Mouse (Mus musculus) liver, adult 2 months (tissue): ENCODE measurements around the gene D030056L22Rik. TPM values are rescaled to one million over a fixed set of nuclear protein-coding genes. Genes with fewer than 3 reads are reported as not detected.

Experiments used
- DNase-seq: peaks from one replicate; pipeline ENCODE4 v3.0.0-alpha.2; 2011; ENCODE audit warnings: low read depth, low spot score; ENCODE audit errors: extremely low read depth
- H3K27ac ChIP-seq: fragments of 200-500 bp; replicated peaks from 2 replicates; pipeline ENCODE4 v1.5.1; 2012; ENCODE audit warnings: low read depth, mild to moderate bottlenecking, control low read depth, inconsistent platforms, low read length; ENCODE audit not compliant: insufficient read depth
- H3K27me3 ChIP-seq: fragments of 200-500 bp; 2 replicates; pipeline ENCODE4 v1.6.1; 2012; ENCODE audit warnings: mild to moderate bottlenecking, moderate library complexity, low read length, inconsistent platforms; ENCODE audit not compliant: control insufficient read depth, insufficient read depth
- H3K36me3 ChIP-seq: fragments of 200-500 bp; 2 replicates; pipeline ENCODE4 v1.6.1; 2012; ENCODE audit warnings: low read length, inconsistent platforms; ENCODE audit not compliant: control insufficient read depth, insufficient read depth
- H3K4me1 ChIP-seq: fragments of 200-500 bp; 2 replicates; pipeline ENCODE4 v1.6.1; 2011; ENCODE audit warnings: low read length; ENCODE audit not compliant: control insufficient read depth, insufficient read depth
- H3K4me3 ChIP-seq: fragments of 200-500 bp; 2 replicates; pipeline ENCODE4 v1.5.1; 2011; ENCODE audit warnings: low read depth, mild to moderate bottlenecking, control low read depth, low read length, moderate library complexity; ENCODE audit not compliant: insufficient read depth
- H3K79me2 ChIP-seq: fragments of 200-500 bp; 2 replicates; pipeline ENCODE4 v1.6.1; 2012; ENCODE audit warnings: inconsistent platforms, mild to moderate bottlenecking, low read length, moderate library complexity; ENCODE audit not compliant: control insufficient read depth, insufficient read depth
- H3K9ac ChIP-seq: fragments of 200-500 bp; 2 replicates; pipeline ENCODE4 v1.6.1; 2012; ENCODE audit warnings: low read depth, mild to moderate bottlenecking, control low read depth, inconsistent platforms, low read length
- CTCF ChIP-seq: fragments of 200-500 bp; IDR thresholded peaks from 2 replicates; pipeline ENCODE4 v1.5.1; 2011; ENCODE audit warnings: low read depth, low read length, control low read depth
- POLR2A ChIP-seq: fragments of 200-500 bp; IDR thresholded peaks from 2 replicates; pipeline ENCODE4 v1.6.1; 2011; ENCODE audit warnings: low read length, control low read depth; ENCODE audit not compliant: insufficient read depth; ENCODE audit errors: extremely low read depth
- WGBS: fragments of 180-500 bp; shearing (Covaris S2); methylation state at CpG from one replicate; pipeline ENCODE4 v1.1.7; 2018; 5-methylcytosine and 5-hydroxymethylcytosine counted together
- polyA plus RNA-seq: library from polyadenylated mRNA; depleted of rRNA; stranded (reverse); fragments of >200 nt; gene quantifications from 2 replicates; pipeline ENCODE4 v1.2.3, GENCODE M21; 2012; rRNA removed
- total RNA-seq: library from RNA; depleted of rRNA; stranded (reverse); fragments of >200 nt; gene quantifications from 2 replicates; pipeline ENCODE4 v1.2.3, GENCODE M21; 2014; rRNA removed

The D030056L22Rik gene
- total RNA-seq (7.1 and 9.5 TPM in 2 replicates), polyA plus RNA-seq (5.0 and 5.7 TPM in 2 replicates)

DNA sequence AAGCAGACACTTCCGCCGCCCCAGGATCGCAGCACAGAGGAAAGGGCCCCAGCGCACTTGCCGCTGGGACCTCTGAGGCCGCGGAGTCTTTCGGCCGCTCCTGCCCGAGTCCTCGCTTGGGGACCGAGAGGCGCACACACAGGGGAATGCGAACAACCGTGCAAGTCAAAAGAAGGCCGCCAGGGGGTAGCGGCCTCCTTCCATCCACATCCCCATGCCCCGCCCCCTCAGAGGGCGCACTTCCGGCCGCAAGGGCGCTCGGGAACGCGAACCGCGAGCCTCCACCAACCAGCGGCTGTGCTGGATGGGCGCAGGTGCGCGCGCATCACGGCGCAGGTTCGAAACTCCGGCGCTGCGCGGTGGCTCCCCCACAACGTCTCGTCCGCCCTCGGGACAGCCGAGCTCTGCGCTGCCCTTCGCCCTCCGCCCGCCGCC lies at the start of gene D030056L22Rik:
Gene D030056L22Rik, plus strand, starts transcription at position 328 of the 435 bp plus-strand sequence.
- Histone ChIP-seq H3K4me3 (peak within 1 kb of the TSS; percentile 83), H3K4me1 (no peaks in the 10 kb centered on the region), H3K9ac (peak within 1 kb of the TSS; percentile 86), H3K27ac (peak within 1 kb of the TSS; percentile 92), H3K79me2 (peaks cover 6% of the 10 kb centered on the region; the same call in 1 of the 2 replicates), H3K36me3 (no peaks in the 10 kb centered on the region), H3K27me3 (no peaks in the 10 kb centered on the region)
- WGBS: under 1% methylated on average over 48 of the region's 49 CpGs
- peak; percentile 82 for DNase-seq
- 0 out of 2 replicates have a peak, but pooled peaks have one; percentile 55 for TF ChIP-seq POLR2A
- peak; percentile 70 for TF ChIP-seq CTCF

DNA sequence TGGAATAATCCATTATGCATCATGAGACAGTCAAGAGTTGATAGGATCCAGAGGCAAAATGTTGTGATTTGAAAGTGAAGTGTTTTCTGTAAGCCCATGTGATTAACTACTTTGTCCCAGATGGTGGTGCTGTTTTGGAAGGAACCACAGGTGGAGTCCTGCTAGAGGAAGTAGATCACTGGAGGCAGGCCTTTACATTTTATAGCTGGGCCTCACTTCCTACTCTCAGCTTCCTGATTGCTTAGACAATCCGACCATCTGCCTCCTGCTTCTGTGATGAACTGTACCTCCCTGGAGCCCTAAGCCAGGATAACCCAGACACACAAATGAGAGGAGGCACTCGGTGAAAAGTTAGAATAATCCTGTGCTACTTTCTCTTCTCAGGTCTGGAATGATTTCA lies 49.1 kb upstream of the D030056L22Rik start:
- TF ChIP-seq CTCF (no peak), POLR2A (no peak)
- DNase-seq: no peak
- Histone ChIP-seq H3K4me3 (no peak overlapping the region), H3K27me3 (no peaks in the 10 kb centered on the region), H3K9ac (no peak overlapping the region), H3K4me1 (no peaks in the 10 kb centered on the region), H3K79me2 (no peaks in the 10 kb centered on the region), H3K27ac (no peak overlapping the region), H3K36me3 (no peaks in the 10 kb centered on the region; the same call in 1 of the 2 replicates)
- 74% methylated on average over 2 of the region's 2 CpGs for WGBS

DNA sequence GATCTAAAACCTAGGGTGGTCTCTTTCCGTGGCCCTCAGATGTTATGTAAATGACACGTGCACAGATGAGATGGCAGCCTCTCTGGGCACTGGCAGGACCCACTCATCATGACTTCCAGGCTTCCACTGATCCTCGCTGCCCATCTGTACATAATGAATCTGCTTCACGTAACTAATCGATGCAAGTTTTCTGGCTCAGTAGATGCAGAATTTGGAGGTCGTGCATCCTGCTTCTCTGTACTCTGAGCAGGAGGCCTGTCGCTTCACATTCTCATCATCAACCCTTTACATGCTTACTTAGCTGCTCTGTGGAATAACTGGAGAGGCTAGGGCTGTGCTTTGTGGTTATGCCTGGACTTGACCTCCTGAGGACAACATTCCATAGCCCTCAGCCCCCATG lies 46.0 kb upstream of the D030056L22Rik start:
- TF ChIP-seq CTCF: no peak
- no peak for TF ChIP-seq POLR2A
- Histone ChIP-seq H3K27me3 (no peaks in the 10 kb centered on the region), H3K4me3 (no peak overlapping the region), H3K27ac (no peak overlapping the region), H3K4me1 (peaks cover 7% of the 10 kb centered on the region), H3K9ac (no peak overlapping the region), H3K79me2 (no peaks in the 10 kb centered on the region), H3K36me3 (no peaks in the 10 kb centered on the region)
- DNase-seq: no peak
- WGBS: 95% methylated on average over 7 of the region's 7 CpGs

DNA sequence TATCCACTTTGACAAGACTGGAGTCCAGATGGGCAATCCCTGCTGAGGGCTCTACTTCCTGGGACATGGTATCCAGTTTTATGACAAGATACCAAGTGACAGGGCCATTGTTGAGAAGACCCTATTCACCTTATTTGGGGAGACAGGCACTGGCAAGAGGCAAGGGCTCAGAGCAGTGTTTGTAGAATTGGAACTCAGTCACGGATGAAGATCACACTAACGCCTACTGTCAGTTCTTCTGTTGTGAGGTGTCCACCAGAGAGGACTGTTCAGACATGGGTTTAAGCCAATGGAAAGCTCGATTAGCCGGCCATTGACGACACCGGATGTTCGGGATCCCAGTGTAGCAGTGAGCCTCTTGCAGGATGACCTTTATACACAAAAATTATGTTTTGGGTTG lies 43.4 kb upstream of the D030056L22Rik start:
- Histone ChIP-seq H3K9ac (no peak overlapping the region), H3K4me1 (peaks cover 7% of the 10 kb centered on the region), H3K27ac (no peak overlapping the region), H3K79me2 (peaks cover 7% of the 10 kb centered on the region; the same call in 1 of the 2 replicates), H3K36me3 (no peaks in the 10 kb centered on the region), H3K4me3 (no peak overlapping the region), H3K27me3 (no peaks in the 10 kb centered on the region)
- 94% methylated on average over 7 of the region's 7 CpGs for WGBS
- TF ChIP-seq CTCF (no peak), POLR2A (no peak)
- no peak for DNase-seq

DNA sequence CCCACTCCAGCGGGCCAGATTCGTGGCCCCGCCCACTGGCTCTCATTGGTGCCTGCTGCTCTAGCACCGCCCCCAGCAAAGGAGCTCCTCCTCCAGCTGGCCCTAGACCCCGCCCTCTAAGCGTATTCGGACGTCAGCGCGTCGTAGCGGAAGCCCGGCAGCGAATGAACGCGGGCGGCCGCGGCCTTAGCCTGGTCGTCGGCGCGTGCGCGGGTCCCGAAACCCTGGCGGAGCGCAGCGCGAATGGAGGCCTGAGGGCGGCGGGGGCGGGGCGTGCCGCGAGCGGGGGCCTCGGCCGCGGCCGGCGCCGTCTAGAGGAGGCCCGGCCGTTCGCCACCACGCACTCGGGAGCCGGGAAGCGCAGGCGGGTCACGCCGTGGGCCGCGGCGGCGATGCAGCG lies 42.4 kb upstream of the D030056L22Rik start, which contains the start of gene Carnmt1:
Gene Carnmt1, plus strand, starts transcription at position 157 of the 400 bp plus-strand sequence.
- TF ChIP-seq POLR2A (no peak), CTCF (no peak)
- Histone ChIP-seq H3K4me1 (peaks cover 7% of the 10 kb centered on the region), H3K36me3 (no peaks in the 10 kb centered on the region), H3K27me3 (no peaks in the 10 kb centered on the region), H3K9ac (peak within 1 kb of the TSS; percentile 92), H3K4me3 (peak within 1 kb of the TSS; percentile 99), H3K79me2 (peaks cover 7% of the 10 kb centered on the region; the same call in 1 of the 2 replicates), H3K27ac (peak within 1 kb of the TSS; percentile 64)
- under 1% methylated on average over 41 of the region's 58 CpGs for WGBS
- peak; percentile 85 for DNase-seq

DNA sequence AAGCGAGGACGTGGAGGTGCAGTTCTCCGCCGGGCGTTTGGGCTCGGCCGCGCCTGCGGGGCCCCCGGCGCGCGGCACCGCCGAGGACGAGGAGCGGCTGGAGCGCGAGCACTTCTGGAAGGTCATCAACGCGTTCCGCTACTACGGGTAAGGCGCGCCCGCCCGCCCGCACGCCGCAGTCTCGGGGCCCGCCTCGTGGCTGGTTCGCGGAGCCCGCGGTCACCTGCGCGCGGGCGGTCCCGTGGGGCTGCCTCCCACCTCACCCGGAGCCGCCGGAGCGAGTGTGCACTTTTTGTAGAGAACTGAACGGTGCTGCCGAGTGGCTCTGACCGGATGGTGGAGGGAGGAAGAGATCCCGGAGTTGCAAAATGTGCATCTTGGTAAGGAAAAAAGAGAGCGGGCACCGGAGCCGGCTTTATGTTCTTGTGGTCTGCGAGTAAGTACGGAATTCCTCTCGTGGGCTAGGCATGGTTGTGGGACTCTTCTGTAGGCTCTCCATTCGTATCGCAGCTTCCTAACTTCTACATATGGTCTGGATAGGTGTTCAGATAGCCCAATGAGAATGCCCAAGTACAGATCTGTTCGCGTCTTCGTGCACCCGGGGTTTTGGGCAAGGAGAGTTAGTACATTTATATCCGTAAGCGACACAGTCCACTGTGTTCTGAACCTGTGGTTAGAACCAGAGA lies 41.8 kb upstream of the D030056L22Rik start:
- under 1% methylated on average over 64 of the region's 64 CpGs for WGBS
- H3K4me1 ChIP-seq: peaks cover 7% of the 10 kb centered on the region
- peak overlapping the region; percentile 99 for H3K4me3 ChIP-seq
- peak overlapping the region; percentile 92 for H3K9ac ChIP-seq
- H3K27ac ChIP-seq: peak overlapping the region; percentile 64
- H3K27me3 ChIP-seq: no peaks in the 10 kb centered on the region
- H3K36me3 ChIP-seq: no peaks in the 10 kb centered on the region
- TF ChIP-seq CTCF (no peak), POLR2A (no peak)
- H3K79me2 ChIP-seq: peaks cover 9% of the 10 kb centered on the region; the same call in 1 of the 2 replicates
- peak; percentile 37 for DNase-seq
